Mouse (Mus musculus): ENCODE data around the gene Kcne2.

Kcne2 gene

GRCm38 (mm10) chr16:92292101-92292500, at the start of gene Kcne2:
Kcne2 (plus strand) TSS chr16:92292389.
- DNase-seq (ENCODE audit: low spot score in 2 of 2), result no peak

- no peak for DNase-seq (ENCODE audit: low spot score in 2 of 2)
These were observed 46.3 kb upstream of the Kcne2 start for GRCm38 (mm10) chr16:92245909-92246308.

GRCm38 (mm10) chr16:92246974-92247373, 45.2 kb upstream of the Kcne2 start:
- DNase-seq (ENCODE audit: low spot score in 2 of 2), result no peak

- no peak for DNase-seq (ENCODE audit: low spot score in 2 of 2)
These were observed 44.5 kb upstream of the Kcne2 start for GRCm38 (mm10) chr16:92247700-92248099.

- DNase-seq (ENCODE audit: low spot score in 2 of 2), result no peak
These were observed 42.5 kb upstream of the Kcne2 start for GRCm38 (mm10) chr16:92249681-92250080.

- DNase-seq (ENCODE audit: low spot score in 2 of 2), result no peak
These were observed 41.7 kb upstream of the Kcne2 start for GRCm38 (mm10) chr16:92250452-92250851.

- DNase-seq (ENCODE audit: low spot score in 2 of 2), result no peak
These were observed 37.9 kb upstream of the Kcne2 start for GRCm38 (mm10) chr16:92254316-92254715.

- DNase-seq (ENCODE audit: low spot score in 2 of 2), result peak in 1 of 2 experiments; percentile 23
These were observed 24.3 kb upstream of the Kcne2 start for GRCm38 (mm10) chr16:92267861-92268260.

GRCm38 (mm10) chr16:92274516-92274915, 17.7 kb upstream of the Kcne2 start:
- no peak for DNase-seq (ENCODE audit: low spot score in 2 of 2)

- DNase-seq (ENCODE audit: low spot score in 2 of 2), result no peak
These were observed 16.7 kb upstream of the Kcne2 start for GRCm38 (mm10) chr16:92275526-92275925.

GRCm38 (mm10) chr16:92282671-92283070, 9.5 kb upstream of the Kcne2 start:
- no peak for DNase-seq (ENCODE audit: low spot score in 2 of 2)

GRCm38 (mm10) chr16:92285068-92285467, 7.1 kb upstream of the Kcne2 start:
- no peak for DNase-seq (ENCODE audit: low spot score in 2 of 2)

GRCm38 (mm10) chr16:92286609-92287008, 5.6 kb upstream of the Kcne2 start:
- DNase-seq (ENCODE audit: low spot score in 2 of 2), result peak; percentile 68 to 72

- DNase-seq (ENCODE audit: low spot score in 2 of 2), result no peak
These were observed 3.4 kb upstream of the Kcne2 start for GRCm38 (mm10) chr16:92288778-92289177.

- DNase-seq (ENCODE audit: low spot score in 2 of 2), result no peak
These were observed 2.1 kb upstream of the Kcne2 start for GRCm38 (mm10) chr16:92290045-92290444.

GRCm38 (mm10) chr16:92294267-92294970, 2.2 kb downstream of the Kcne2 start:
- DNase-seq (ENCODE audit: low spot score in 2 of 2), result no peak

GRCm38 (mm10) chr16:92295328-92295727, 3.1 kb downstream of the Kcne2 start:
- no peak for DNase-seq (ENCODE audit: low spot score in 2 of 2)

- DNase-seq (ENCODE audit: low spot score in 2 of 2), result peak; percentile 83 to 94
These were observed 8.6 kb downstream of the Kcne2 start, which contains the start of gene Smim11 for GRCm38 (mm10) chr16:92300649-92301411. Smim11 (plus strand) TSS chr16:92301286.

- DNase-seq (ENCODE audit: low spot score in 2 of 2), result peak in 1 of 2 experiments; percentile 13
These were observed 9.2 kb downstream of the Kcne2 start for GRCm38 (mm10) chr16:92301412-92301806.

- no peak for DNase-seq (ENCODE audit: low spot score in 2 of 2)
These were observed 9.8 kb downstream of the Kcne2 start for GRCm38 (mm10) chr16:92301989-92302388.

- no peak for DNase-seq (ENCODE audit: low spot score in 2 of 2)
These were observed 10.3 kb downstream of the Kcne2 start for GRCm38 (mm10) chr16:92302506-92302905.

GRCm38 (mm10) chr16:92305519-92305918, 13.3 kb downstream of the Kcne2 start:
- DNase-seq (ENCODE audit: low spot score in 2 of 2), result no peak

- DNase-seq (ENCODE audit: low spot score in 2 of 2), result no peak
These were observed 15.8 kb downstream of the Kcne2 start for GRCm38 (mm10) chr16:92307947-92308346.
